Mouse (Mus musculus): ENCODE data around the gene Hnrnpl. TPM values are rescaled to one million over a fixed set of nuclear protein-coding genes. Genes with fewer than 3 reads are reported as not detected.

Hnrnpl gene
- polyA plus RNA-seq, 1 experiment from 2014 or later: 88.6 TPM

DNA sequence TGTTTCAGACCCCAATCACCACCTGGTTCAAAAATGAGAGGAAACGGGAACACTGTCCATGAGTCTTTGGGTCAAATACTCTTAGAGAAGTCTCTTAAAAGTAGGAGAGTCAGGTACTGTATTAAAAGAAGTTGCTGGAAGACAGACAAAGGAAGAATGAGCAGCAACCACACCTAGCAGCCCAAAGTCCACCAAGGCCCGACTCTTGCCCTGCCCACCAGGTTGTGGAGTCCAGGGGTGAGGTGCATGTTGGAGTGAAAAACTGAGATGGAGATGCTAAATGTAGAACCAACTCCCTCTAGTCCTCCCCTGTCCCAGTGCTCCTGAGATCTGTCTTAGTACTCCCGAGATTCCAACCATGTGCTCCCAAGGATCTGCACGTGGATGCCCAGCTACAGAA lies 42.3 kb downstream of the Hnrnpl start:
- ATAC-seq: no peak
- 77% methylated on average over 4 of the region's 4 CpGs for WGBS (ENCODE audit: insufficient replicate concordance)
- no peak overlapping the region for H3K4me2 ChIP-seq (ENCODE audit: low read depth, low read length)
- TF ChIP-seq CTCF (IDR thresholded peaks at IDR 0.05; ENCODE audit: low read depth): no peak
- TF ChIP-seq EP300 (IDR thresholded peaks at IDR 0.05; ENCODE audit: low read depth): no peak
- DNase-seq: no peak
- H3K4me1 ChIP-seq (ENCODE audit: insufficient read depth): no peaks in the 10 kb centered on the region
- H3K4me3 ChIP-seq (ENCODE audit: low read depth, low read length): no peak overlapping the region
- H3K9me3 ChIP-seq (ENCODE audit: low read length): no peaks in the 10 kb centered on the region
- no peak overlapping the region for H3K27ac ChIP-seq (ENCODE audit: low read depth)
- no peaks in the 10 kb centered on the region for H3K27me3 ChIP-seq (ENCODE audit: insufficient read depth, low read length)
- H3K9ac ChIP-seq (replicated peaks): no peak overlapping the region
- no peaks in the 10 kb centered on the region for H3K36me3 ChIP-seq (replicated peaks; ENCODE audit: insufficient read depth, low read length)

DNA sequence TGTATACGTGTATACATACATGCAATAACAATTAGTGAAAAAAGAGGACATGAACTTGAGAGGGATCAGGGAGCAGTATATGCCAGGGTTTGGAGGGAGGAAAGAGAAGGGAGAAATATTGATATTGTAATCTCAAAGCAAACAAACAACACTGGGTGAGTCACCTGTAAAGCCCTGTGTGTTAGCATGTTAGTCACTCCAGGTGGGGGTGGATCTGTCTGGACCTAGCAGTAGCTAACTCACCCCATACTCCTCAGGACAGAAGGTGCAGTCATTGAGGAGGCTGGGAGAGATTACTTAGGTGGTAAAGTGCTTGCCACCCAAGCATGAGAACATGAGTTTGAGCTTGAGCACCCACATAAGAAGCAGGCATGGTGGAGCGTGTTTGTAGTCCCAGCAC lies 51.6 kb downstream of the Hnrnpl start:
- H3K36me3 ChIP-seq (replicated peaks; ENCODE audit: insufficient read depth, low read length): no peaks in the 10 kb centered on the region
- H3K4me1 ChIP-seq (ENCODE audit: insufficient read depth): no peaks in the 10 kb centered on the region
- no peak overlapping the region for H3K4me3 ChIP-seq (ENCODE audit: low read depth, low read length)
- ATAC-seq (peak; percentile 83), DNase-seq (no peak)
- WGBS (ENCODE audit: insufficient replicate concordance): 89% methylated on average over 2 of the region's 2 CpGs
- TF ChIP-seq CTCF (IDR thresholded peaks at IDR 0.05; ENCODE audit: low read depth): no peak
- no peak for TF ChIP-seq EP300 (IDR thresholded peaks at IDR 0.05; ENCODE audit: low read depth)
- H3K27me3 ChIP-seq (ENCODE audit: insufficient read depth, low read length): no peaks in the 10 kb centered on the region
- no peak overlapping the region for H3K27ac ChIP-seq (ENCODE audit: low read depth)
- H3K9ac ChIP-seq (replicated peaks): no peak overlapping the region
- no peak overlapping the region for H3K4me2 ChIP-seq (ENCODE audit: low read depth, low read length)
- H3K9me3 ChIP-seq (ENCODE audit: low read length): no peaks in the 10 kb centered on the region; the same call in 1 of the 2 replicates

DNA sequence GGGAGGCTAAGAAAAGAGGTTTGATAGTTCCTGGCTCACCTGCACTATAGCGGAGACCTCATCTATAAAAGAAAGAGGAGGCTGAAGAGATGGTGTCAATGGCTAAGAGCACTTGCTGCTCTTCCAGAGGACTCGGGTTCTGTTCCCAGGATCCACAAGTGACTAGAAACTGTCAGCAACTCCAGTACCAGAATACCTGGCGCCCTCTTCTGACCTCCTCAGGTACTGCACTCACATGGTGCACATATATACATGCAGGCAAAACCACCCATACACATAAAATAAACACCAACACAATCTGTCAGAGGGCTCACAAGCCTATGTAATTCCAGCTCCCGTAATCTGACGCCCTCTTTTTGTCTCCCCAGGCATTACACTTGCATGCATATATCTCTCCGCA lies 52.6 kb downstream of the Hnrnpl start:
- no peaks in the 10 kb centered on the region; the same call in 1 of the 2 replicates for H3K9me3 ChIP-seq (ENCODE audit: low read length)
- H3K27ac ChIP-seq (ENCODE audit: low read depth): no peak overlapping the region
- no peaks in the 10 kb centered on the region for H3K27me3 ChIP-seq (ENCODE audit: insufficient read depth, low read length)
- H3K4me1 ChIP-seq (ENCODE audit: insufficient read depth): 0 out of 2 replicates have a peak, but pooled peaks cover 6% of the 10 kb centered on the region
- DNase-seq (no peak), ATAC-seq (no peak)
- no peak for TF ChIP-seq EP300 (IDR thresholded peaks at IDR 0.05; ENCODE audit: low read depth)
- TF ChIP-seq CTCF (IDR thresholded peaks at IDR 0.05; ENCODE audit: low read depth): peak; percentile 49
- WGBS (ENCODE audit: insufficient replicate concordance): 79% methylated on average over 6 of the region's 6 CpGs
- no peak overlapping the region for H3K4me2 ChIP-seq (ENCODE audit: low read depth, low read length)
- H3K9ac ChIP-seq (replicated peaks): no peak overlapping the region
- no peaks in the 10 kb centered on the region for H3K36me3 ChIP-seq (replicated peaks; ENCODE audit: insufficient read depth, low read length)
- H3K4me3 ChIP-seq (ENCODE audit: low read depth, low read length): no peak overlapping the region

- H3K9me3 ChIP-seq (ENCODE audit: low read length): no peaks in the 10 kb centered on the region; the same call in 1 of the 2 replicates
- no peaks in the 10 kb centered on the region for H3K27me3 ChIP-seq (ENCODE audit: insufficient read depth, low read length)
- no peak for TF ChIP-seq EP300 (IDR thresholded peaks at IDR 0.05; ENCODE audit: low read depth)
- TF ChIP-seq CTCF (IDR thresholded peaks at IDR 0.05; ENCODE audit: low read depth): no peak
- H3K9ac ChIP-seq (replicated peaks): no peak overlapping the region
- DNase-seq (no peak), ATAC-seq (no peak)
- peaks cover 9% of the 10 kb centered on the region; the same call in 1 of the 2 replicates for H3K4me1 ChIP-seq (ENCODE audit: insufficient read depth)
- 73% methylated on average over 15 of the region's 15 CpGs for WGBS (ENCODE audit: insufficient replicate concordance)
- H3K27ac ChIP-seq (ENCODE audit: low read depth): no peak overlapping the region
- no peaks in the 10 kb centered on the region for H3K36me3 ChIP-seq (replicated peaks; ENCODE audit: insufficient read depth, low read length)
- H3K4me3 ChIP-seq (ENCODE audit: low read depth, low read length): no peak overlapping the region
- no peak overlapping the region for H3K4me2 ChIP-seq (ENCODE audit: low read depth, low read length)
These were observed 54.6 kb downstream of the Hnrnpl start for GRCm38 (mm10) chr7:28862817-28863499.

GRCm38 (mm10) chr7:28863540-28863939 lies 55.2 kb downstream of the Hnrnpl start, which contains the start of gene Lgals7:
Gene Lgals7 (plus strand): TSS chr7:28863853.
- Histone ChIP-seq H3K36me3 (replicated peaks; ENCODE audit: insufficient read depth, low read length) (no peaks in the 10 kb centered on the region), H3K4me2 (ENCODE audit: low read depth, low read length) (no peak within 1 kb of the TSS), H3K27ac (ENCODE audit: low read depth) (no peak within 1 kb of the TSS), H3K4me3 (ENCODE audit: low read depth, low read length) (no peak within 1 kb of the TSS), H3K9ac (replicated peaks) (no peak within 1 kb of the TSS), H3K9me3 (ENCODE audit: low read length) (no peaks in the 10 kb centered on the region; the same call in 1 of the 2 replicates), H3K4me1 (ENCODE audit: insufficient read depth) (peaks cover 9% of the 10 kb centered on the region; the same call in 1 of the 2 replicates), H3K27me3 (ENCODE audit: insufficient read depth, low read length) (no peaks in the 10 kb centered on the region)
- ATAC-seq: no peak
- WGBS (ENCODE audit: insufficient replicate concordance): 78% methylated on average over 6 of the region's 6 CpGs
- TF ChIP-seq CTCF (IDR thresholded peaks at IDR 0.05; ENCODE audit: low read depth) (no peak), EP300 (IDR thresholded peaks at IDR 0.05; ENCODE audit: low read depth) (no peak)
- DNase-seq: no peak

GRCm38 (mm10) chr7:28864288-28864750 lies 56.0 kb downstream of the Hnrnpl start:
- peaks cover 9% of the 10 kb centered on the region; the same call in 1 of the 2 replicates for H3K4me1 ChIP-seq (ENCODE audit: insufficient read depth)
- DNase-seq: no peak
- H3K4me3 ChIP-seq (ENCODE audit: low read depth, low read length): no peak overlapping the region
- WGBS (ENCODE audit: insufficient replicate concordance): 63% methylated on average over 9 of the region's 9 CpGs
- no peak overlapping the region for H3K4me2 ChIP-seq (ENCODE audit: low read depth, low read length)
- ATAC-seq: no peak
- TF ChIP-seq CTCF (IDR thresholded peaks at IDR 0.05; ENCODE audit: low read depth) (no peak), EP300 (IDR thresholded peaks at IDR 0.05; ENCODE audit: low read depth) (no peak)
- H3K27me3 ChIP-seq (ENCODE audit: insufficient read depth, low read length): no peaks in the 10 kb centered on the region
- no peaks in the 10 kb centered on the region; the same call in 1 of the 2 replicates for H3K9me3 ChIP-seq (ENCODE audit: low read length)
- H3K27ac ChIP-seq (ENCODE audit: low read depth): no peak overlapping the region
- H3K9ac ChIP-seq (replicated peaks): no peak overlapping the region
- H3K36me3 ChIP-seq (replicated peaks; ENCODE audit: insufficient read depth, low read length): no peaks in the 10 kb centered on the region
